In the genomic region with DNA sequence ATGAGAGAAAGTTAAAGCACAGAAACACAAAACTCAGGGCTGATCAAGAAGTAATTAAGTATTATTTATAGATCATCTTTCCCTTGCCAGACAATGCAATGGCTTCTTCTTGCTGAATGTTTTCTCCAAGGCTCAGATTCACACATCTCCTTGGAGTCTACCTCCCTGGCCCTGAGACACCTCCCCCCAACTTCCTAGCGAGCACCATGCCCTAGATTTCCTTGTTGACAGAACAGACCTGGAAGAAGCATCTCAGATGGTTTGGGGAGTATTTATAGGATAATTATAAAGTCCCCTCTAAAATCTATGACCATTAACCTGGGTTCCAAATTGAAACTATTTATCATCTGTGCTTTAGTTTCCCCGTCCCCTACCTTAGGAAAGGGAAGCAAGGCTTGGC, we compare ENCODE assay signal across 16 mouse cellular contexts.
"Had no signal": no experiment of that assay in that cellular context is flagged by ENCODE, and none has a peak within 500 bp of the region (broad histone marks: within the 10 kb centered on the region; RNA-seq: fewer than 3 reads in every experiment).

No protein-coding gene starts in this region.

- H3K27ac ChIP-seq: neural tube, embryonic 13.5 days; neural tube, embryonic 15.5 days; stomach, embryonic 15.5 days; stomach, postnatal 0 days had no signal

- H3K4me3 ChIP-seq: neural tube, embryonic 13.5 days; neural tube, embryonic 15.5 days; stomach, embryonic 15.5 days had no signal

- DNase-seq: retina, postnatal 1 day; right cerebral cortex, adult 18-20 months; right cerebral cortex, postnatal 14 days; right cerebral cortex, postnatal 25 days; right cerebral cortex, postnatal 4 days; spleen, adult 18-20 months; thymus, adult 18-20 months; thymus, adult 2 months; thymus, postnatal 14 days; thymus, postnatal 25 days; thymus, postnatal 36 days; thymus, postnatal 4 days had no signal
